ENCODE assay signal across 9 mouse cellular contexts in genomic region chr10:21605601-21606000, GRCm38 (mm10). TPM values are rescaled to one million over a fixed set of nuclear protein-coding genes. Genes with fewer than 3 reads are reported as not detected.
DNase-seq lines count a peak whose midpoint lies in the region; ATAC-seq and TF ChIP-seq lines count a peak whose summit lies in the region.
"Had no signal": no experiment of that assay in that cellular context is flagged by ENCODE, and none has a peak within 500 bp of the region (broad histone marks: within the 10 kb centered on the region; RNA-seq: fewer than 3 reads in every experiment).

No protein-coding gene starts in this region.

- H3K4me3 ChIP-seq in forebrain, embryonic 14.5 days (ENCODE audit: low read depth, low read length): no peak overlapping the region
- no peak overlapping the region for H3K4me3 ChIP-seq in forebrain, embryonic 10.5 days
- H3K4me3 ChIP-seq in lung, embryonic 15.5 days: no peak overlapping the region
- H3K4me3 ChIP-seq in intestine, embryonic 14.5 days (ENCODE audit: low read depth, low read length): no peak overlapping the region
- no peak overlapping the region for H3K4me3 ChIP-seq in midbrain, postnatal 0 days (ENCODE audit: low read depth, low read length)
- H3K4me3 ChIP-seq: embryonic facial prominence, embryonic 12.5 days had no signal

- DNase-seq in forebrain, embryonic 14.5 days (ENCODE audit: low spot score): peak; percentile 16
- no peak for DNase-seq in forebrain, embryonic 10.5 days (ENCODE audit: extremely low spot score, low spot score)
- DNase-seq in lung, postnatal 36 days: no peak
- DNase-seq in intestine, embryonic 14.5 days (ENCODE audit: low spot score): no peak
- DNase-seq in midbrain, postnatal 0 days (ENCODE audit: low spot score): peak; percentile 40
- no peak for DNase-seq in spleen, postnatal 14 days (ENCODE audit: low spot score in 2 of 2)
- DNase-seq in adrenal gland, postnatal 4 days (ENCODE audit: low spot score in 2 of 2): no peak

- WGBS in forebrain, embryonic 14.5 days: 75% methylated on average over 5 of the region's 5 CpGs
- WGBS in forebrain, embryonic 10.5 days: 71% methylated on average over 5 of the region's 5 CpGs
- 77% methylated on average over 5 of the region's 5 CpGs for WGBS in lung, embryonic 15.5 days
- 84% methylated on average over 5 of the region's 5 CpGs for WGBS in intestine, embryonic 14.5 days
- WGBS in midbrain, postnatal 0 days: 73% methylated on average over 5 of the region's 5 CpGs

- H3K4me1 ChIP-seq in forebrain, embryonic 14.5 days (ENCODE audit: control insufficient read depth, insufficient read depth, low read length): peaks cover 5% of the 10 kb centered on the region; the same call in 1 of the 2 replicates
- H3K4me1 ChIP-seq in forebrain, embryonic 10.5 days: peaks cover 10% of the 10 kb centered on the region
- peaks cover 21% of the 10 kb centered on the region for H3K4me1 ChIP-seq in lung, embryonic 15.5 days
- 0 out of 2 replicates have a peak, but pooled peaks cover 5% of the 10 kb centered on the region for H3K4me1 ChIP-seq in intestine, embryonic 14.5 days (replicated peaks; ENCODE audit: control insufficient read depth, insufficient read depth, low read length)
- no peaks in the 10 kb centered on the region for H3K4me1 ChIP-seq in midbrain, postnatal 0 days (ENCODE audit: insufficient read depth, low read length)

- H3K27ac ChIP-seq in forebrain, embryonic 14.5 days (ENCODE audit: low read depth, low read length): 0 out of 2 replicates have a peak overlapping the region, but pooled peaks have one; percentile 33
- no peak overlapping the region for H3K27ac ChIP-seq in forebrain, embryonic 10.5 days
- H3K27ac ChIP-seq in lung, embryonic 15.5 days: peak overlapping the region; percentile 61
- H3K27ac ChIP-seq in intestine, embryonic 14.5 days (ENCODE audit: low read depth): peak overlapping the region; percentile 47
- no peak overlapping the region for H3K27ac ChIP-seq in midbrain, postnatal 0 days (ENCODE audit: low read depth, low read length)
- H3K27ac ChIP-seq: embryonic facial prominence, embryonic 12.5 days had no signal

- no peaks in the 10 kb centered on the region for H3K36me3 ChIP-seq in forebrain, embryonic 14.5 days (ENCODE audit: control insufficient read depth, insufficient read depth, low read length)
- H3K36me3 ChIP-seq in forebrain, embryonic 10.5 days (replicated peaks): no peaks in the 10 kb centered on the region
- H3K36me3 ChIP-seq in lung, embryonic 15.5 days: no peaks in the 10 kb centered on the region
- H3K36me3 ChIP-seq in intestine, embryonic 14.5 days (ENCODE audit: control insufficient read depth, insufficient read depth, low read length): no peaks in the 10 kb centered on the region
- no peaks in the 10 kb centered on the region for H3K36me3 ChIP-seq in midbrain, postnatal 0 days (ENCODE audit: insufficient read depth, low read length)
- H3K36me3 ChIP-seq: embryonic facial prominence, embryonic 12.5 days had no signal

- no peak overlapping the region for H3K9ac ChIP-seq in forebrain, embryonic 14.5 days (ENCODE audit: low read length)
- no peak overlapping the region for H3K9ac ChIP-seq in lung, embryonic 15.5 days
- H3K9ac ChIP-seq in intestine, embryonic 14.5 days (ENCODE audit: low read length): no peak overlapping the region
- no peak overlapping the region for H3K9ac ChIP-seq in midbrain, postnatal 0 days (replicated peaks; ENCODE audit: low read length, poor library complexity, severe bottlenecking)
- H3K9ac ChIP-seq: embryonic facial prominence, embryonic 12.5 days had no signal

- no peaks in the 10 kb centered on the region for H3K27me3 ChIP-seq in forebrain, embryonic 14.5 days (replicated peaks; ENCODE audit: control insufficient read depth, insufficient read depth, low read length)
- no peaks in the 10 kb centered on the region for H3K27me3 ChIP-seq in forebrain, embryonic 10.5 days (ENCODE audit: poor library complexity, severe bottlenecking)
- H3K27me3 ChIP-seq in lung, embryonic 15.5 days: no peaks in the 10 kb centered on the region
- no peaks in the 10 kb centered on the region for H3K27me3 ChIP-seq in intestine, embryonic 14.5 days (replicated peaks; ENCODE audit: control insufficient read depth, insufficient read depth, low read length)
- H3K27me3 ChIP-seq in midbrain, postnatal 0 days (ENCODE audit: insufficient read depth, low read length): no peaks in the 10 kb centered on the region
- H3K27me3 ChIP-seq: embryonic facial prominence, embryonic 12.5 days had no signal

- no peak overlapping the region for H3K4me2 ChIP-seq in forebrain, embryonic 14.5 days (ENCODE audit: low read length)
- H3K4me2 ChIP-seq in lung, embryonic 15.5 days: no peak overlapping the region
- no peak overlapping the region for H3K4me2 ChIP-seq in intestine, embryonic 14.5 days (ENCODE audit: low read length)
- no peak overlapping the region for H3K4me2 ChIP-seq in midbrain, postnatal 0 days (ENCODE audit: low read depth, low read length, poor library complexity, severe bottlenecking)
- H3K4me2 ChIP-seq: embryonic facial prominence, embryonic 12.5 days had no signal

- ATAC-seq in forebrain, embryonic 14.5 days: peak; percentile 47; the same call in 1 of the 2 replicates
- ATAC-seq in lung, embryonic 15.5 days (ENCODE audit: borderline replicate concordance, extremely low read depth, low FRiP score, low TSS enrichment): no peak
- no peak for ATAC-seq in intestine, embryonic 14.5 days (replicated peaks; ENCODE audit: low FRiP score, low TSS enrichment, low read depth)
- 0 out of 2 replicates have a peak, but pooled peaks have one; percentile 14 for ATAC-seq in midbrain, postnatal 0 days (ENCODE audit: low FRiP score)

- no peak for TF ChIP-seq CTCF in midbrain, postnatal 0 days (IDR thresholded peaks at IDR 0.05)

- H3K9me3 ChIP-seq in forebrain, embryonic 14.5 days (replicated peaks; ENCODE audit: control insufficient read depth, low read length): no peaks in the 10 kb centered on the region
- H3K9me3 ChIP-seq in forebrain, embryonic 10.5 days: no peaks in the 10 kb centered on the region
- H3K9me3 ChIP-seq in lung, embryonic 15.5 days: no peaks in the 10 kb centered on the region
- H3K9me3 ChIP-seq in intestine, embryonic 14.5 days (ENCODE audit: control insufficient read depth, low read length): no peaks in the 10 kb centered on the region
- H3K9me3 ChIP-seq in midbrain, postnatal 0 days (ENCODE audit: low read length): no peaks in the 10 kb centered on the region
- H3K9me3 ChIP-seq: embryonic facial prominence, embryonic 12.5 days had no signal

RNA-seq across cellular contexts. Expression of gene 1700020N01Rik, which starts 12.7 kb away (rescaled TPM):
- not detected in 2 replicates for polyA plus RNA-seq in forebrain, embryonic 14.5 days (2014; fragmentation: Nextera tagmentation; extraction: Ambion mirVana)
- polyA plus RNA-seq in forebrain, embryonic 10.5 days (2016; fragmentation: Nextera tagmentation; extraction: Ambion mirVana): not detected in 2 replicates
- polyA plus RNA-seq in lung, embryonic 15.5 days (2015; fragmentation: Nextera tagmentation; extraction: Ambion mirVana): not detected in 2 replicates
- not detected in 2 replicates for polyA plus RNA-seq in intestine, embryonic 14.5 days (2014; fragmentation: Nextera tagmentation; extraction: Ambion mirVana)
- not detected in 2 replicates for total RNA-seq in midbrain, postnatal 0 days (2014; rRNA removed)
- polyA plus RNA-seq in midbrain, postnatal 0 days (2015; fragmentation: Nextera tagmentation; extraction: Ambion mirVana): not detected in 2 replicates
- total RNA-seq in adrenal gland, postnatal 4 days (2021): under 1 TPM in 1 of 2 experiments, not detected in 1; 0.36 TPM
- polyA plus RNA-seq: embryonic facial prominence, embryonic 12.5 days had no signal

Comparison
In these comparisons a context has a peak if more than half of its experiments do, and no peak if none do; other contexts are left out.
1. DNase-seq: peak in forebrain, embryonic 14.5 days (single experiment) and midbrain, postnatal 0 days (single experiment); none in forebrain, embryonic 10.5 days (single experiment), lung, postnatal 36 days (single experiment), intestine, embryonic 14.5 days (single experiment), spleen, postnatal 14 days (0 of 2) and adrenal gland, postnatal 4 days (0 of 2).
2. H3K27ac ChIP-seq: peak in forebrain, embryonic 14.5 days (single experiment), lung, embryonic 15.5 days (single experiment) and intestine, embryonic 14.5 days (single experiment); none in forebrain, embryonic 10.5 days (single experiment) and midbrain, postnatal 0 days (single experiment).
3. ATAC-seq: peak in forebrain, embryonic 14.5 days (single experiment) and midbrain, postnatal 0 days (single experiment); none in lung, embryonic 15.5 days (single experiment) and intestine, embryonic 14.5 days (single experiment).